Mouse (Mus musculus) heart, embryonic 12.5 days (tissue): ENCODE results near the gene Zfp827. TPM values are rescaled to one million over a fixed set of nuclear protein-coding genes. Genes with fewer than 3 reads are reported as not detected.

Experiments
- ATAC-seq: fragments of 200-750 bp; cut with Nextera tagmentation; 2 replicates; pipeline ENCODE4 v1.8.0; 2017; ENCODE audit warnings: moderate TSS enrichment, moderate library complexity; ENCODE audit not compliant: insufficient number of reproducible peaks, low FRiP score
- H3K27ac ChIP-seq: fragments of 300-500 bp; sonication (generic); 2 replicates; pipeline ENCODE4 v1.5.1; 2016; ENCODE audit warnings: mild to moderate bottlenecking, moderate library complexity; ENCODE audit not compliant: poor library complexity, severe bottlenecking
- H3K27me3 ChIP-seq: fragments of 300-500 bp; sonication (generic); replicated peaks from 2 replicates; pipeline ENCODE4 v1.6.1; 2016; ENCODE audit warnings: mild to moderate bottlenecking, moderate library complexity
- H3K36me3 ChIP-seq: fragments of 300-500 bp; sonication (generic); 2 replicates; pipeline ENCODE4 v1.6.1; 2016; ENCODE audit warnings: mild to moderate bottlenecking, moderate library complexity
- H3K4me1 ChIP-seq: fragments of 300-500 bp; sonication (generic); replicated peaks from 2 replicates; pipeline ENCODE4 v1.6.1; 2016; ENCODE audit warnings: mild to moderate bottlenecking
- H3K4me2 ChIP-seq: fragments of 300-500 bp; sonication (generic); 2 replicates; pipeline ENCODE4 v1.6.1; 2016; ENCODE audit warnings: mild to moderate bottlenecking, moderate library complexity
- H3K4me3 ChIP-seq: fragments of 300-500 bp; sonication (generic); 2 replicates; pipeline ENCODE4 v1.5.1; 2016; ENCODE audit warnings: mild to moderate bottlenecking
- H3K9ac ChIP-seq: fragments of 300-500 bp; sonication (generic); 2 replicates; pipeline ENCODE4 v1.6.1; 2016; ENCODE audit warnings: mild to moderate bottlenecking, moderate library complexity
- H3K9me3 ChIP-seq: fragments of 300-500 bp; sonication (generic); replicated peaks from 2 replicates; pipeline ENCODE4 v1.6.1; 2016; ENCODE audit warnings: mild to moderate bottlenecking, moderate library complexity
- WGBS: fragments of 180-500 bp; shearing (Covaris S2); methylation state at CpG from one replicate; pipeline ENCODE4 v1.1.7; 2016; 5-methylcytosine and 5-hydroxymethylcytosine counted together
- polyA plus RNA-seq: library from polyadenylated mRNA; unstranded; fragments of >200 nt; fragmentation: Nextera tagmentation; extraction: Ambion mirVana; gene quantifications from 2 replicates; pipeline ENCODE4 v1.2.1, GENCODE M21; 2016

The Zfp827 gene
- polyA plus RNA-seq, 1 experiment from 2014 or later: 10.5 TPM

GRCm38 (mm10) chr8:79065924-79066323, 37.7 kb downstream of the Zfp827 start:
- no peak overlapping the region for H3K9ac ChIP-seq
- H3K27me3 ChIP-seq: no peaks in the 10 kb centered on the region
- H3K4me2 ChIP-seq: no peak overlapping the region
- no peak for ATAC-seq
- no peak overlapping the region for H3K4me3 ChIP-seq
- peaks cover 76% of the 10 kb centered on the region for H3K36me3 ChIP-seq
- no peaks in the 10 kb centered on the region for H3K9me3 ChIP-seq
- peaks cover 8% of the 10 kb centered on the region for H3K4me1 ChIP-seq
- H3K27ac ChIP-seq: no peak overlapping the region
- WGBS: 86% methylated on average over 2 of the region's 2 CpGs

- H3K9ac ChIP-seq: no peak overlapping the region
- no peaks in the 10 kb centered on the region for H3K27me3 ChIP-seq
- no peak for ATAC-seq
- WGBS: 72% methylated on average over 3 of the region's 3 CpGs
- no peak overlapping the region for H3K4me2 ChIP-seq
- no peaks in the 10 kb centered on the region for H3K9me3 ChIP-seq
- no peak overlapping the region for H3K4me3 ChIP-seq
- peaks cover 67% of the 10 kb centered on the region for H3K36me3 ChIP-seq
- H3K27ac ChIP-seq: no peak overlapping the region
- H3K4me1 ChIP-seq: peaks cover 13% of the 10 kb centered on the region
These were observed 39.8 kb downstream of the Zfp827 start for GRCm38 (mm10) chr8:79067812-79068630.

GRCm38 (mm10) chr8:79073311-79073710, 45.1 kb downstream of the Zfp827 start:
- Histone ChIP-seq H3K4me1 (peaks cover 9% of the 10 kb centered on the region; the same call in 1 of the 2 replicates), H3K27ac (no peak overlapping the region), H3K4me3 (no peak overlapping the region), H3K27me3 (no peaks in the 10 kb centered on the region), H3K9me3 (no peaks in the 10 kb centered on the region), H3K36me3 (peaks cover 74% of the 10 kb centered on the region), H3K4me2 (no peak overlapping the region), H3K9ac (no peak overlapping the region)
- WGBS: 84% methylated on average over 3 of the region's 3 CpGs
- ATAC-seq: no peak

- H3K4me2 ChIP-seq: no peak overlapping the region
- H3K27me3 ChIP-seq: no peaks in the 10 kb centered on the region
- WGBS: 93% methylated on average over 9 of the region's 9 CpGs
- H3K4me3 ChIP-seq: no peak overlapping the region
- H3K27ac ChIP-seq: no peak overlapping the region
- H3K9ac ChIP-seq: no peak overlapping the region
- ATAC-seq: no peak
- no peaks in the 10 kb centered on the region for H3K9me3 ChIP-seq
- H3K36me3 ChIP-seq: peaks cover 74% of the 10 kb centered on the region
- peaks cover 19% of the 10 kb centered on the region for H3K4me1 ChIP-seq
These were observed 46.7 kb downstream of the Zfp827 start for GRCm38 (mm10) chr8:79074986-79075385.

GRCm38 (mm10) chr8:79077256-79077655, 49.0 kb downstream of the Zfp827 start:
- peaks cover 54% of the 10 kb centered on the region for H3K36me3 ChIP-seq
- no peak overlapping the region for H3K27ac ChIP-seq
- H3K27me3 ChIP-seq: no peaks in the 10 kb centered on the region
- no peak overlapping the region for H3K4me3 ChIP-seq
- no peaks in the 10 kb centered on the region for H3K9me3 ChIP-seq
- H3K4me1 ChIP-seq: peaks cover 28% of the 10 kb centered on the region
- H3K9ac ChIP-seq: no peak overlapping the region
- WGBS: 87% methylated on average over 5 of the region's 5 CpGs
- ATAC-seq: no peak
- no peak overlapping the region for H3K4me2 ChIP-seq

- 54% methylated on average over 11 of the region's 11 CpGs for WGBS
- peaks cover 40% of the 10 kb centered on the region for H3K4me1 ChIP-seq
- H3K4me3 ChIP-seq: no peak overlapping the region
- no peak for ATAC-seq
- H3K27ac ChIP-seq: no peak overlapping the region
- H3K36me3 ChIP-seq: peaks cover 53% of the 10 kb centered on the region
- H3K9me3 ChIP-seq: no peaks in the 10 kb centered on the region
- H3K4me2 ChIP-seq: no peak overlapping the region
- H3K9ac ChIP-seq: no peak overlapping the region
- no peaks in the 10 kb centered on the region for H3K27me3 ChIP-seq
These were observed 50.4 kb downstream of the Zfp827 start for GRCm38 (mm10) chr8:79078556-79079195.

GRCm38 (mm10) chr8:79079196-79079561, 50.9 kb downstream of the Zfp827 start:
- Histone ChIP-seq H3K9ac (no peak overlapping the region), H3K9me3 (no peaks in the 10 kb centered on the region), H3K4me3 (no peak overlapping the region), H3K36me3 (peaks cover 49% of the 10 kb centered on the region), H3K27me3 (no peaks in the 10 kb centered on the region), H3K4me2 (no peak overlapping the region), H3K27ac (no peak overlapping the region), H3K4me1 (peaks cover 45% of the 10 kb centered on the region)
- 83% methylated on average over 3 of the region's 3 CpGs for WGBS
- ATAC-seq: no peak

GRCm38 (mm10) chr8:79080096-79080739, 52.0 kb downstream of the Zfp827 start:
- ATAC-seq: no peak
- Histone ChIP-seq H3K4me2 (no peak overlapping the region), H3K9ac (no peak overlapping the region), H3K4me3 (no peak overlapping the region), H3K27ac (no peak overlapping the region; the same call in 1 of the 2 replicates), H3K36me3 (peaks cover 39% of the 10 kb centered on the region), H3K4me1 (peaks cover 44% of the 10 kb centered on the region), H3K27me3 (no peaks in the 10 kb centered on the region), H3K9me3 (no peaks in the 10 kb centered on the region)
- 37% methylated on average over 6 of the region's 6 CpGs for WGBS

- Histone ChIP-seq H3K4me2 (no peak overlapping the region), H3K9ac (no peak overlapping the region), H3K27ac (no peak overlapping the region), H3K4me1 (peaks cover 49% of the 10 kb centered on the region), H3K4me3 (no peak overlapping the region), H3K9me3 (no peaks in the 10 kb centered on the region), H3K36me3 (peaks cover 33% of the 10 kb centered on the region), H3K27me3 (no peaks in the 10 kb centered on the region)
- ATAC-seq: no peak
- 74% methylated on average over 4 of the region's 4 CpGs for WGBS
These were observed 53.1 kb downstream of the Zfp827 start for GRCm38 (mm10) chr8:79081333-79081732.

- Histone ChIP-seq H3K27me3 (no peaks in the 10 kb centered on the region), H3K9me3 (no peaks in the 10 kb centered on the region), H3K9ac (peak overlapping the region; percentile 20; the same call in 1 of the 2 replicates), H3K27ac (no peak overlapping the region), H3K4me1 (peaks cover 50% of the 10 kb centered on the region), H3K4me2 (no peak overlapping the region), H3K4me3 (no peak overlapping the region), H3K36me3 (peaks cover 34% of the 10 kb centered on the region)
- no peak for ATAC-seq
- 68% methylated on average over 10 of the region's 10 CpGs for WGBS
These were observed 53.7 kb downstream of the Zfp827 start for GRCm38 (mm10) chr8:79081955-79082354.
